Mouse (Mus musculus): ENCODE measurements around the gene Strip2. TPM values are rescaled to one million over a fixed set of nuclear protein-coding genes. Genes with fewer than 3 reads are reported as not detected.

Strip2 gene
- 2.3 and 3.1 TPM in 2 replicates for polyA plus RNA-seq (2012; rRNA removed)

- peak; percentile 97 for DNase-seq (ENCODE audit: low read depth)
- TF ChIP-seq CTCF (IDR thresholded peaks at IDR 0.05; ENCODE audit: borderline replicate concordance, extremely low read depth, insufficient read depth, insufficient read length) (no peak), POLR2A (IDR thresholded peaks at IDR 0.05; ENCODE audit: borderline replicate concordance, extremely low read depth, insufficient read depth, insufficient read length, poor library complexity, severe bottlenecking) (0 out of 2 replicates have a peak, but pooled peaks have one; percentile 27)
These were observed at the start of gene Strip2 for GRCm38 (mm10) chr6:29916530-29917382. Gene Strip2 (plus strand): TSS chr6:29917012.

DNA sequence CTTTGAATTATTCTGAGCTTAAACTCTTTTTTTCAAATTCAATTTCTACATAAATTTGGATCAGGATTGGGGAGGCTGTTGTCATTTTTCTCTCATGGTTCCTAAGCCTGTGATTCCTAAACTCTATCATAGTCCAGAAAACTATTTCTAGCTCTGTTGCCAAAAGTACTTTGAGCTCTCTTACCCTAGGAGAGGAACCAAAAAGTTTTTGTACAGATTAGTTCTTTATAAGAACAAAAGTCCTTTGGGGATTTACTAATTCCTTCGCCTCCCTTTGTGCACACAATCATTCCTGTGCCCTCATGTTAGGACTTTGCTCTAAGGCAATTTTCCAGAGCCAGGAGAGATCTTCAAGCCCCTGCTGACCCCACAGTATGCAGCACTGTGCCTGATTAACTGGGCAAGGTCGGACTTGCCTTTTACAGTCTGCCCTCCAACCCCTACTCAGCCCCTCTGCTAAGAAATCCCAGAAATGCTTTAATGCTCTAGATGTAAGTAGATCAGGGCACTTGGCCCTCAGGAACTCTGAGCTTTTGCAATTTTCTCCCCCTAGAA, 48.4 kb upstream of the Strip2 start:
- no peak for TF ChIP-seq CTCF (IDR thresholded peaks at IDR 0.05; ENCODE audit: borderline replicate concordance, extremely low read depth, insufficient read depth, insufficient read length)
- TF ChIP-seq POLR2A (IDR thresholded peaks at IDR 0.05; ENCODE audit: borderline replicate concordance, extremely low read depth, insufficient read depth, insufficient read length, poor library complexity, severe bottlenecking): no peak
- no peak for DNase-seq (ENCODE audit: low read depth)

- DNase-seq (ENCODE audit: low read depth): no peak
- no peak for TF ChIP-seq POLR2A (IDR thresholded peaks at IDR 0.05; ENCODE audit: borderline replicate concordance, extremely low read depth, insufficient read depth, insufficient read length, poor library complexity, severe bottlenecking)
- no peak for TF ChIP-seq CTCF (IDR thresholded peaks at IDR 0.05; ENCODE audit: borderline replicate concordance, extremely low read depth, insufficient read depth, insufficient read length)
These were observed 43.2 kb upstream of the Strip2 start for GRCm38 (mm10) chr6:29873654-29874053.

DNA sequence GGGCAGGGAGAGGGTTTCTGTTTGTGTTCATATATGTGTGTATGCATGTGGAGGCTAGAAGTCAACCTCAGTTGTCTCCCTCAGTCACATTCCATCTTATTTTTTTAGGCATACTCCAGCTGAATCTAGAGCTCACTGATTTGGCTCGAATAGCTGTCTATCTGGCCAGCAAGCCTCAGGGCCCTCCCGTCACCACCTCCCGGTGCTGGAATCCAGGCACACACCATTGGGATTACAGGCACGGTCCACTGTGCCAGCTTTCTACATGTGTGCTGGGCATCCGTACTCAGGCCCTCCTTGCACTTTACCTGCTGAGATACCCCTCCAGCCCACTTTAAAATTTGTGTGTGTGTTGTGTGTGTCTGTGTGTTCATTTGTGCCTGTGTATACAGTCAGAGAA, 41.2 kb upstream of the Strip2 start:
- no peak for DNase-seq (ENCODE audit: low read depth)
- no peak for TF ChIP-seq POLR2A (IDR thresholded peaks at IDR 0.05; ENCODE audit: borderline replicate concordance, extremely low read depth, insufficient read depth, insufficient read length, poor library complexity, severe bottlenecking)
- no peak for TF ChIP-seq CTCF (IDR thresholded peaks at IDR 0.05; ENCODE audit: borderline replicate concordance, extremely low read depth, insufficient read depth, insufficient read length)

DNA sequence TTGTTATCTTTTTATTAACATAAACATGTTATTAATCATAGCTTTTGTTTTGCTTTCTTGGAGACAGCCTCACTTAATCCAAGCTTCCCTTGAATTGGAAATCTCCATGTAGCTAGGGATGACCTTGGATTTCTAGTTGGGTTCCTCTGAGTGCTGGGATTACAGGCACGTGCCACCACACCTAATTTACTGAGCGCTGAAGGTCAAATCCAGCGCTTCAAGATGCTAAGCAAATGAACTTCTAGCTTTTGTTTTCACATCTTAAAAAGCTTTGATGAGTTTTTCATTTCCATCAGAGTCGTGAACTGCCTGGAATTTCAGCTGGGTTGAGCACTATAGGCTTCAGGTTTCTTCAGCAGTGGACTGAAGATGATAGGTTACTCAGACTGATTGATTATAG, 40.0 kb upstream of the Strip2 start:
- DNase-seq (ENCODE audit: low read depth): no peak
- TF ChIP-seq CTCF (IDR thresholded peaks at IDR 0.05; ENCODE audit: borderline replicate concordance, extremely low read depth, insufficient read depth, insufficient read length) (no peak), POLR2A (IDR thresholded peaks at IDR 0.05; ENCODE audit: borderline replicate concordance, extremely low read depth, insufficient read depth, insufficient read length, poor library complexity, severe bottlenecking) (no peak)

DNA sequence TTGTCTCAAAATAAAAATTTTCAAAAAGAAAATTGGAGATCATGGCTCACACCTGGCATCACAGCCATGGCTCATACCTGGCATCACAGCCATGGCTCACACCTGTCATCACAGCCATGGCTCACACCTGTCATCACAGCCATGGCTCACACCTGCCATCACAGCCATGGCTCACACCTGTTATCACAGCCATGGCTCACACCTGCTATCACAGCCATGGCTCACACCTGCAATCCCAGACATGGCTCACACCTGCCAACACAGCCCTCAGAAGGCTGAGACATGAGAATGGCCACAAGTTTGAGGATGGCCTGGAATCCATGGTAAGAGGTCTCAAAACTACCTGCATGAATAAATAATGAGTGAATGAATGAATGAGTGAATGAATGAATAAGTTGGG, 37.2 kb upstream of the Strip2 start:
- TF ChIP-seq CTCF (IDR thresholded peaks at IDR 0.05; ENCODE audit: borderline replicate concordance, extremely low read depth, insufficient read depth, insufficient read length) (no peak), POLR2A (IDR thresholded peaks at IDR 0.05; ENCODE audit: borderline replicate concordance, extremely low read depth, insufficient read depth, insufficient read length, poor library complexity, severe bottlenecking) (no peak)
- DNase-seq (ENCODE audit: low read depth): no peak

DNA sequence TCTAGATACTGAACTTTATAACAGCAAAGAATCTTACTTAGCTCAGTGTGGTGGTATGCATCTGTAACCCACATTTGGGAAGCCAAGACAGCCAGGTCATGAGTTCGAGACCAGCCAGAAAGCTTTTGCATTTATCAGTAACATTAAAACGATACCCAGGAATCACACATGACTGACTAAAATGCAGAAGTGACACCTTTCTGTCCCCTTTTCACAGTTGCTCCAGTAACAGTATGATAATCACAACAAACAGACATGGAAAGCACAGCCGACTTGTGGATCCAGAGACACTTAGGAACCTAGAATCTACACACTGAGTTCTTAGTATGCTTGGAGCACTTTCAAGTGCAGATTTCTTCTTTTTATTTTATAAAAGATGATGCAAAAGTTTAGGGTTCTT, 36.0 kb upstream of the Strip2 start:
- TF ChIP-seq POLR2A (IDR thresholded peaks at IDR 0.05; ENCODE audit: borderline replicate concordance, extremely low read depth, insufficient read depth, insufficient read length, poor library complexity, severe bottlenecking) (no peak), CTCF (IDR thresholded peaks at IDR 0.05; ENCODE audit: borderline replicate concordance, extremely low read depth, insufficient read depth, insufficient read length) (no peak)
- DNase-seq (ENCODE audit: low read depth): no peak

- DNase-seq (ENCODE audit: low read depth): no peak
- TF ChIP-seq POLR2A (IDR thresholded peaks at IDR 0.05; ENCODE audit: borderline replicate concordance, extremely low read depth, insufficient read depth, insufficient read length, poor library complexity, severe bottlenecking): no peak
- TF ChIP-seq CTCF (IDR thresholded peaks at IDR 0.05; ENCODE audit: borderline replicate concordance, extremely low read depth, insufficient read depth, insufficient read length): no peak
These were observed 34.9 kb upstream of the Strip2 start for GRCm38 (mm10) chr6:29881936-29882335.

DNA sequence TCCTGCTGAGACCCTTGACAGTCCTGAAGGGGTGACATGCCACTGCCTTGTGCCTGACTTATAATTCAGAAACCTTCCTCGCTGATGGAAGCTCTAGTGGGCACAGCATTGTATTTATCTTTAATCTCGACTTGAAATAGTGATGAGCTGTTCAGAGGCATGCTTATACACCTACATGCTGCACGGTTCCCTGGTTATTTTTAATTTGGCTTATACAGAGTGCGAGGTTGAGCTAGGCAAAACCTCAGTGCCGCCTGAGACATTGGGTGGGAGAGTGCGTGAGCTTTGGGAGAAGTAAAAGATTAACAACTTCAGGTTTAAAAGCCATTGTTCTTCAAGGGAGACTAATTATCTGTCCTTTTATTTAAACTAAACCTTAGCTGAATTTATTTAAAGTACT, 33.9 kb upstream of the Strip2 start:
- TF ChIP-seq CTCF (IDR thresholded peaks at IDR 0.05; ENCODE audit: borderline replicate concordance, extremely low read depth, insufficient read depth, insufficient read length) (no peak), POLR2A (IDR thresholded peaks at IDR 0.05; ENCODE audit: borderline replicate concordance, extremely low read depth, insufficient read depth, insufficient read length, poor library complexity, severe bottlenecking) (no peak)
- no peak for DNase-seq (ENCODE audit: low read depth)

DNA sequence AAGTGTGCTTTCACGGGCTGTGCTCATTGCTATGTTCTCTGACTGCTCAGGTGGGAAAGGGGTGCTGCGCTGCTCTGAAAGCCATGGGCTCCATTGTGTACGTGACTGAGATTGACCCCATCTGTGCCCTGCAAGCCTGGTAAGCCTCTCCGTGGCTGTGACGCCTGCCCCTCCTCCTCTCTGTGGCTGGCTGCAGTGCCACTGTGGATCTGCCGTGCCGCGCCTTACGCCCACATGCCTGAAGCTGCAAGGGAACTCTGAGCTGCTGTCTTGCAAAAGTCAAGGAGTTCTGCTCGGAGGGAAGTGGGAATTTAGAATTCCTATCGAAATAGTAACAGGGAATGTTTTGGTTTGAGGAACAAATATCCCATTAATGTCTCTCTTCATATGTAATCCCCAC, 25.7 kb upstream of the Strip2 start:
- TF ChIP-seq POLR2A (IDR thresholded peaks at IDR 0.05; ENCODE audit: borderline replicate concordance, extremely low read depth, insufficient read depth, insufficient read length, poor library complexity, severe bottlenecking): no peak
- no peak for TF ChIP-seq CTCF (IDR thresholded peaks at IDR 0.05; ENCODE audit: borderline replicate concordance, extremely low read depth, insufficient read depth, insufficient read length)
- no peak for DNase-seq (ENCODE audit: low read depth)

GRCm38 (mm10) chr6:29896976-29897375, 19.8 kb upstream of the Strip2 start:
- no peak for DNase-seq (ENCODE audit: low read depth)
- TF ChIP-seq CTCF (IDR thresholded peaks at IDR 0.05; ENCODE audit: borderline replicate concordance, extremely low read depth, insufficient read depth, insufficient read length) (no peak), POLR2A (IDR thresholded peaks at IDR 0.05; ENCODE audit: borderline replicate concordance, extremely low read depth, insufficient read depth, insufficient read length, poor library complexity, severe bottlenecking) (no peak)

- DNase-seq (ENCODE audit: low read depth): no peak
- TF ChIP-seq POLR2A (IDR thresholded peaks at IDR 0.05; ENCODE audit: borderline replicate concordance, extremely low read depth, insufficient read depth, insufficient read length, poor library complexity, severe bottlenecking) (no peak), CTCF (IDR thresholded peaks at IDR 0.05; ENCODE audit: borderline replicate concordance, extremely low read depth, insufficient read depth, insufficient read length) (no peak)
These were observed 15.4 kb upstream of the Strip2 start for GRCm38 (mm10) chr6:29901450-29901849.
